Mouse (Mus musculus): ENCODE data around the gene Pop7.

Pop7 gene

DNA sequence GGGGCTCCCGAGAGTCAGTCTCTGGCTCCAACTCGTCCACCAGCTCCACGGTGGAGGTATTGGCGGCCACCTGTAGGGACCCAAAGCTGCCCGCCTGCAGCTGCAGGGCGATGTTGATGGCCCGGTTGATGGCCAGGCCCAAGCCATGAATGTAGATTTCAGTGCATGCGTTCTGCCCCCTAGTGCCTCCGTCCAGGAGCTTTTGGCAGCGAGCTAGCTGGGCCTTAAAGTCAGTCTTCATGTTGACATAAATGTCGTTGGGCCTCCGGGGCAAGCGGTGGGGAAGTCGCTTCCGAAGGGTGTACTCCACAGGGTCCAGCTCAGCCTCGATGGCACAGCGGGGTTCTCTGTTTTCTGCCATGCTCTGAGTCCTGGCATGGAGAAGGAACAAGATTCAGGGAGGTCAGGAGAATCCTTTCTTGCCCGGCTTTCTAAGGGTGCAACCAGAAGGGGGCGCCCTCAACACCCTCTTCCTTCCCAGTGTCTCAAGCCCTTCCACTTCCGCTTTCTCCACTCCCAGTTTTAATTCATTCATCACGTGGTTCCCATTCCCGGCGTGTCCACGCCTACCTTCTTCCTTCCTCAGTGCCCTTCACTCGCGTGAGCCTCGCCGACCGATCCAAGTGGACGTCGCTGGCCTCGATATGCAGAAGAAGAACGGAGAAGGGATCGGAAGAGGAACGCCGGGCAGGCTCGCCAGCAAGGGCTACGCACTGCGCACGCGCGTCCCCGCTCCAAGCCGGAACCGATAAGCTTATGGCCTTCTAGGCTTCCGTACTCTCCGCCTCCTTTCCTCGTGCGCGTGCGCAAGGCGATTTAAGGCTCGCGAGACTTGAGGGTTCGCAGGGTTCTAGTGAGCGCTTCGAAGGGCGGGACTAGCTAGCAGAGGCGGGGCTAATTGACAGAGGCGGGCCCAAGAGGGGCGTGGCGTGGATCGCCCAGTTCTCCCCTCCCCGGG lies at the start of gene Pop7:
Gene Pop7 (minus strand): TSS at position 810 of the 958 bp plus-strand sequence.
- peak; percentile 100 for DNase-seq (ENCODE audit: low read depth, low spot score)

GRCm38 (mm10) chr5:137551119-137551518 lies 48.8 kb upstream of the Pop7 start:
- DNase-seq (ENCODE audit: low read depth, low spot score): no peak

DNA sequence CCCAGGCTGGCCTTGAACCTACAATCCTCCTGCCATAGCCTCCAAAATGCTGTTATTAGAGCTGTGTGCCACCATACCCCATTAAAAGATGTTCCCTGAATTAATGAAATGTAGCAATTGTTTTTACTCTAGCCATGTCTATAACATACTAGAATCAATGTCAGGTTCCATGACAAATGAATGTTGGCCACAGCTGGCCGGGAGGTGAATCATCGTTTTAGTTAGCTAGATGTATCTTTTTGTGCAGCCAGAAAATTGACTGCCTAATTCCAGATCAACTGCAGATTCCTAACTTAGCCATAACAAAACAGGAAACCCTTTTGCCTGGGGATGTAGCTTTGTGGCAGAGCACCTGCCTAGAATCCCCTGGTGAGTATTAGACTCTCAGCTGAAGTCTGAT lies 47.5 kb upstream of the Pop7 start:
- DNase-seq (ENCODE audit: low read depth, low spot score): no peak

DNA sequence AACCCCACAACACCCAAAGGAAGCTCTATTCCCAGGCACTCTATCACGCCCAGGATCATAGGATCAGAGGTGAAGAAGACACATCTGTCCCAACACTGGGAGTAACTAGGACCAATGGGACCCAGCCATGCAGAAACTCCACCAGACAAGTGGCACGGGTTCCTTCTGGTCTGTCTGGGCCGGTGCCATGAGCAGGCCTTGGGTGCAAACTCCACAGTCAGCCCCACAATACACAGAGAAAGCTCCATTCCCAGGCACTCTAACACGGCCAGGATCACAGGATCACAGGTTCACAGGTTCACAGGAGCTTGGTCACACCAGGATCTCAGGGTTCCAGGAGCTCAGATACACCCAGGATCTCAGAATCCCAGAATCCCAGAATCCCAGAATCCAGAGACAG lies 43.3 kb upstream of the Pop7 start:
- DNase-seq (ENCODE audit: low read depth, low spot score): no peak

DNA sequence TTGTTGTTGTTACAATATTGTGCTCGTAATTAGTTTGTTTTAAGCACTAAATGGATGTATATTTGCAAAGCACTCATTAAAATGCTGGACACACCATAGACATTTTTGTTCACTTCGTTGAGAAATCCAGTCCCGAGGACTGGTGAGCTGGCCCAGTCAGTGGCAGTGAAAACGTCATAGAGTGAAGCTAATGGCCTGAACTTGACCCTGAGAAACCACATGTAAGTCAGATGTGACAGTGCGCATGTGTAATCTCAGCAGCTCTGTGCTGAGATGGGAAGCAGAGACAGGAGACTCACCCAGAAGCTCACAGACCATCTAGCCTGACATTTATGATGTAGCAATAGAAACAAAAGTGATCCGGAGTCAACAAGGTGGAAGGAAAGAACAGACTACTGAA lies 42.6 kb upstream of the Pop7 start:
- no peak for DNase-seq (ENCODE audit: low read depth, low spot score)

- DNase-seq (ENCODE audit: low read depth, low spot score): no peak
These were observed 39.6 kb upstream of the Pop7 start for GRCm38 (mm10) chr5:137541768-137542540.

DNA sequence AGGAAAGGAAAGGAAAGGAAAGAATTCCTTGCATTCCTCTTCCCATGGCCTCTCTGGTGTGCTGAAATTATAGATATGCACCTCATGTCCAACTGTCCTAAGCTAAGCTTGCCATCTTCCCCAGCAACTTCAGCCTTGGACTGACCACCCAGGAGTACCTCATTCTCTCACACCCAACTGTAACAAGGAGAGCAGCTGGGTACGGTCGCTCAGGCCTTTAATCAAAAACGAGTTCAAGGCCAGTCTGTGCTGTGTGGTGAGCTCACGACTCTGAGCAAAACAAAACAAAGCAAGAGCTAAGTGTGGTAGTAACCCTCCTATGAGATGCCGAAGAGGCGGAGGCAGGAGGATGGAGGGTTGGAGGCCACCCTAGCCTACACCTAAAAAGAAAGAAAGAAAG lies 38.7 kb upstream of the Pop7 start:
- DNase-seq (ENCODE audit: low read depth, low spot score): no peak

- no peak for DNase-seq (ENCODE audit: low read depth, low spot score)
These were observed 37.0 kb upstream of the Pop7 start for GRCm38 (mm10) chr5:137539291-137539801.

DNA sequence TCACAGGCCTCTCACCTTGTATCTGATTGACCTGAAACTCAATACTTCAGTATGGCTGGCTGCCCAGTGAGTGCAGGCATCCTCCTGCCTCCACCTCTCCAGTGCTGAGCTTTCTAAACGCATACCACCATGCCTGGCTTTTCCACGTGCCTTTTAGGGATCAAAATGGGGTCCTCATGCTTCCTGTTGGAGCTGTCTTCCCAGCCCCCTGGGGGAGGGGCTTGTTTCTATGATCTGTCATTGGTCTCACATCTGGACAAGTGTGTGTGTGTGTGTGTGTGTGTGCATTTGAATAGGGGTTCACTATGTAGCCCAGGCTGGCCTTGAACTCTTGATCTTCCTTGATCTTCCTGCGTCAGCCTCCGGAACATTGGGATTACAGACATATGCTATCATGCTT lies 35.1 kb upstream of the Pop7 start:
- no peak for DNase-seq (ENCODE audit: low read depth, low spot score)

DNA sequence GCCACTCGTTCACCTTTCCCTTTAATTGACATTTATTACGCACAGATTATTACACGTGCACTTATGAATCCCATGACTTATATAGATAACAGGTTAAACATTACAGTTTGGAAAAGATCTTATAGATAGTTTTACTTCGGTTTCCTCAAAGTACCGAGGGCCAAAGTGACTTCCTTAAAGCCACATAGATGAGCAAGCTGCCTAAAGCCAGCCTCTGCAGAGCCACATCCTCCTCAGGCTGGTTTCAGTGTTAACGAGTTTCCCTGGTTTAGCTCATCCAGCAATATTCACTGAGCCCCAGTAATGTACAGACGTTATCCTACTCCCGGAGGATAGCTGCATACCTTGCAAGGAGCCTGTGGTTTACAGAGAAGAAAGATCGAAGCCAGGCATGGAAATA lies 33.0 kb upstream of the Pop7 start:
- DNase-seq (ENCODE audit: low read depth, low spot score): no peak

DNA sequence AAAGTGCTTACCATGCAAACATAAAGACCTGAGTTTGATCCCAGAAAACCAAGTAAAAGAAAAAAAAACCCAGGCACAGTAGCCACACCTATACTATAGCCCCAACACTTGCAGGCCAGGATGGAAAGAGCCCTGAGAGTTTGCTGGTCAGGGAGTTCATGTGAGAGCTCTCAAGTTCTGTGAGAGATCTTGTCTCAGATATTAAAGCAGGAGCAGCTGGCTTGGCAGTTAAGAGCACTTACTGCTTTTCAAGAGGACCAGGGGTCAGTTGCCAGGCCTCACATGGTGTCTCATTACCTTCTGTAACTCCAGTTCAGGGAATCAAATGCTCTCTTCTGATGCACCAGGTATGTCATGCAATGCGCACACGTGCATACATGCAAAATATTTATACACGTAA lies 32.4 kb upstream of the Pop7 start:
- DNase-seq (ENCODE audit: low read depth, low spot score): no peak

DNA sequence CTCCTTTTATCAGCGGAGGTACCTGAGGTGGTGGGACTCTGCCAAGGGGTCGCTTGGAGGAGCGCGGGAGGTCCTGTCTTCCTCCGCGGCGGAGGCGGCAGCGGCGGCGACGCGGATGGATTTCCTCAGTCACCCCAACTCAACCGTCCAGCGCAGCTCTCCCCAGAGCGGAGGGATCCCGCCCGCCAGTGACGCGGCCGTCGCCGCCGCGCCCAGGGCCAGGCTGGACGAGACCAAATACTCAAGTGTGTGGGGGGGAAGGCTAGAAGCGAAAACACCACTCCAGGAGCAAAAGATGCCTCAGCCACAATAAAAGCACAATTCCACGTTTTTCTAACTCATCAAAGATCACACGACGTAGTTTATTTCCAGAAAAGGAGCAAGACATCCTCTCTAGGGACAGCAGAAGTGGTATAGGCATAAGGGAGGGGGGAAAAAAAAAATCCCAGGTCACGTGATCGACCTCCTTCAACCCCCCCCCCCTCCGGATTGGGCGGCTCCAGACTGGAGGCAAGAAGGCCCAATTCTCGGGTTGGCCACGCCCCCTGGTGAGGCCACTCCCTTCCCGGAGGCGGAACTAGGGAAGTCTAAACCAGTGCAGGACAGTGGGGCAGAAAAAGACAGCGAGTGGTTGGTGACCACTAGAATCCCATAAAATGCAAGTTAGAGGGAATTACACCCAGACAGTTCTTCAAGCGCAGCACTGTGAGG lies 31.0 kb upstream of the Pop7 start, which contains the start of the genes Epo and Gnb2:
Gene Epo (minus strand): TSS at position 126 of the 711 bp plus-strand sequence.
Gene Gnb2 (minus strand): TSS at position 394 of the 711 bp plus-strand sequence.
- DNase-seq (ENCODE audit: low read depth, low spot score): peak; percentile 98

DNA sequence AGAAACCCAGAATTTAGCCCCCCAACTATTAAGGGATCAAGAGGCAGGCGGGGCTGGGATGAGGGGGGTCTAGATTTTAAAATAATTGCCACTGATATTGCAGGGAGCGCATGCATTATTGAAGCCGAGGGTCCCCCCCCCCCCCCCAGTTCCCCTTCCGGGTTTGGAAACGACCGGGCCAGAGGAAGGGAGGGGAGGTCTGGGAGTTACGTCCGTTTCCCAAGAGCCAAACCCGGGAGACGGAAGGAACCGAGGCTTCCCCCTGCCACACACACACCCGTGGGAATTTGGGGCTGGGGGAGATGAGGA lies 30.4 kb upstream of the Pop7 start:
- no peak for DNase-seq (ENCODE audit: low read depth, low spot score)

DNA sequence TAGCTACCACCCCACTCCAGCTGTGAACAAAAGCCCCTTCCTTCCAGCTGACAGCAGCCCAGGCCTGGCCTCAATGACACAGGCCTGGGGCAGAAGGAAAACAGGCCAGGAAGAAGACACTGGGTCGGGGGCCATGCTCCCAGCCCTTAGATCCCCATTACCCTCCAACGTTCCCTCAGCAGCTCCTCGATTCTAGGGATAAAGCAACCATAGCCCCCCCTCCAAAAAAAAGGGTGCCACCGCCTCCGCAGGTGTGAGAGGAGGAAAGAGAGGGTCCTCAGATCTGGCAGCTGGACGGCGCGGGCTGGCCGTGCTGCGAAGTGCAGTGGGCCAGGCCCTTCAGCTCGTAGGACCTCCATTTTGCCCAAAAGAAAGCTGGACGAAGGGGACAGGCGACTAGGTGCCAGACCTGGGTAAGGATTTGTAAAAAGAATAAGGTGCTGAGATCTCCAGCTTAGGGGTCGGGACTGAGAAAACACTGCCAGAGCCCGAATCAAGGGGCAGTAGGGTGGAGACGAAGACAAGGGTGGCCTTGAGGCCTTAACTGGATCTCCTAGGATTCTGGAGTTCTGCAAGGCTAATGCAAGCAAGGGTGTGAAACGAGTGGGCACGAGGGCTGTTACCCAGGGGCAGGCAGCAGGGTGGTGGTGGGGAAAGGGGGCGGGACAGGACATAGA lies 30.0 kb upstream of the Pop7 start:
- DNase-seq (ENCODE audit: low read depth, low spot score): no peak

DNA sequence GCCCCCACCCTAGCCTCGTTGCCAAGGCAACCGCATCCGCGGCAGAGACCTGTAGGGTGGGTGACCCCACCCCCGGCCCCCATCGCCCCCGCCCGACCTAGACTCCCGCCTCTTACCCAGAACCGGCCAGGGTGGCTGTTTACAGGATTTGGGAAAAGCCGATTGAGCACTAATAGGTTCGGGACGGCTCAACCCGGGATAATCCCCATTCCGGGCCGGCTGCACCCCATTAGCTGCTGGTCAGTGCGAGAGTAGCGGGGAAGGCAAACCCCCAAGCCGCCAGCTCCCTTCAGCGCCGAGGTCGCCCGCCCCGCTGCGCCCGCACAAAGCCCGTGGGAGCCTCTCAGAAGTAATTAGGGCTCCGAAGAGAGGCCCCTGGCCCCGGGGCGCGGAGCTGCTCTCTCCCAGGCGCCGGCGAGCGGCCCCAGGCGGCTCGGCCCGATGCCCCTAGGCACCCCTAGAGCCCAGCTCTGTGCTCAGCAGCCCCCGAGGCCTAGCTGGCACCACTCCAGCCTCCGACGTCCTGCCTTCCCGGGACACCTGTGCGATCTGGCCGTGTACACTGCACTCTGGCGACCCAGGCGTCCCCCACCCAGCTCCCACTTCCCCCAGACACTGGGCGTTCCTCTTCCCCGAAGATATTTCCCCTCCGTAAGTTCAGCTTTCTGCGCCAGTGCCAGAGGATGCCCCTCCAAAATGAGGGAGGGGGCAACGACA lies 29.3 kb upstream of the Pop7 start:
- DNase-seq (ENCODE audit: low read depth, low spot score): peak; percentile 91

DNA sequence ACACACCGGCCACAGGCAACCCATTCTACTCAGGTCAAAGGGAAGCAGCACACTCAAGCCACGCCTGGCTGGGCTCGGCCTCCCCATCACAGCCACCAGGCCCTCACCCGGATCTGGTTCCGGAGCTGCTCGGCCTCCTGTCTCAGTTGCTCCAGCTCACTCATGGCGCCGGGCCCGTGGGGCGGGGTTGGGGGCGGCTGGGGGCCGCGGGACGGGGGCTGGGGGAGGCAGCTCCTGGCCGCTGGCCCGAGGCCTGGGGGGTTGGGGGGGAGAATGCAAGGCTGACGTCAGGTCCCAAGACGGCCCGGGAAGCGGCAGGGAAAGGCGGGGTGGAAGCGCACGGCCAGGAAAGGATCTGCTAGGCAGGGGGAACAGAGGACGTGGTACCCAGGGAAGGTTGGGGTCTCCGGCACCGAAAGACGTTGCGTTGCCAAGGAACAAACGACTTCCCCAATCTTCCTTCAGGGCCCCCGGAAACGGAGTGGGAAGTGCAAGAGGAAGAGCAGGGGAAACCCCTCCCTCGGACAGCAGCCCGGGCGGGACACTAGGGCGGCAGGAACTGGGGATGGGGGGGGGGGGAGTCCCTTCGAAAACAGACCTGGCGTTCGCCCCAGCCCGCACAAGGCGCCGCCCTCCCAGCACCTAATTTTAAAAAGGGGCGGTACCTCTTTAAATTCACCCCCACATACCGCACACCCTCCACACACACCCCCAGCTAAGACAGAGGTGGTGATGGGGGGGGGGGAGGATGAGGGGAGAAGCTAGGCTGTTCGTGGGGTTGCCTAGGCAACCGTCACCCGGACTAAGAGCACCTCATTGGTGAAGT lies 28.5 kb upstream of the Pop7 start:
- no peak for DNase-seq (ENCODE audit: low read depth, low spot score)

GRCm38 (mm10) chr5:137530075-137530474 lies 27.8 kb upstream of the Pop7 start:
- no peak for DNase-seq (ENCODE audit: low read depth, low spot score)

GRCm38 (mm10) chr5:137529221-137529995 lies 27.1 kb upstream of the Pop7 start:
- no peak for DNase-seq (ENCODE audit: low read depth, low spot score)
